Mouse (Mus musculus): Measurements from ENCODE around the gene Gm10408.
"Not testable (repeated sequence)": the region's sequence is repeated elsewhere in the genome, so short reads cannot be mapped to it uniquely, and the experiment has no call there.

Gene Gm10408

DNA sequence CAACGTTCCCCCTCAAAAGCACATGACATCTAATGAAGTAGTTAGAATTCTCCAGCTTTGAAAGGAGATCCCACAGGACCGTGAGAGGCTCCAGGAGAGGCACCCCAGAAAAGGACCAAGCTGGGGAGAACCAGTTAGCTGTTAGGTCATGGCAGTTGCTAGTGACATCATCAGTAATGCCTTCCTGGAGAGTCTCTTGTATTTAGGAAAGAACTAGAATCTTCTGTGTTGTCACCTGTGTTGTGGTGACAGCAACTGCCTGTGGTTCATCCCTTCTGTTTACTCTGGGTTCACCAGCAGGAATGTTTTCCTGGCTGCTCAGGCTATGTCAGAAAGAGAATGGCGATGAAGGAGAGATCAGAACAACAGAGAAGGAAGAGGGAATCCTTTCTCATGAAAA lies at the start of gene Gm10408:
Gm10408 (plus strand) TSS at position 301 of the 400 bp plus-strand sequence.
- not testable (repeated sequence) for DNase-seq

DNA sequence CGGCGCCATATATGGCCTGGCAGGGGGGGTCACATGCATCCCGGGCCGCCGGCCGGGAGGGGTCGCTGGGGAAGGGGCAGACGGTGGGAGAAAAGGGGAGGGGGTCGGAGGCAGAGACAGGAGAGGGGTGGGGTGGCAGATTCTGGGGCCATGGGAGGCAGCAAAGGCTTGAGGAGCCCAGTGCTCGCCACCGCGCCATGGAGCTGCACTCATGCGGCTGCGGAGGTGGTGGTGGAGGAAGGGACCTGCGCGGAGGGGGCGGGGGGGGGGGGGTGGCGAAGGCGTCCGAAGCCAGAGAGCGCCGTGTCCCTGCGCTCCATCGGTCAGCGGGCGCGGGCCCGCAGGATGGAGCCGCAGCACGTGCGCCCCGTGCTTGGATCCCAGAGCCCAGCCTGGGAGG lies 36.9 kb upstream of the Gm10408 start, which contains the start of gene Gm10409:
Gm10409 (plus strand) TSS at position 301 of the 400 bp plus-strand sequence.
- DNase-seq = not testable (repeated sequence)

DNA sequence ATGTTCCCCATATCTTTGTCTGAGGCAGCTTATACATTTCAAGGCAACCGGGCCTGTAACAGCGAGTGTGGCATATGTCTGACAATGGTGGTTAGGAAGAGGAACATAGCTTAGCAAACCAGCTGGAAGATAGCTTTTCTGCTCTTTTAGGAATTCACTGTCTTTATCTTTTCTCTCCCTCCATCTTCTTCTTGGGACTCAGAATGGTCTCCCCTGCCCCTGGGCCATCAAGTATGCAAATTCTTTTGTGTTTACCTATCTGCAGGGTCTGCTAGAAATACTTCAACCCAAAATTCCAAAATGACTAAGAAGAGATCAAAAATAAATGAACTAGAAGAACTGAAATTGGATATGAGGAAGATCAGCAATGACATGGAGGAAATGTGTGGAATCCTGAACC lies 21.4 kb upstream of the Gm10408 start, which contains the start of gene Gm3005:
Gm3005 (plus strand) TSS at position 301 of the 400 bp plus-strand sequence.
- not testable (repeated sequence) for DNase-seq

All from kidney, postnatal 4 days (tissue).